Mouse (Mus musculus) liver, adult 2 months (tissue): ENCODE measurements around the gene Syn3.

Experiments used
- CTCF ChIP-seq: fragments of 200-500 bp; IDR thresholded peaks from 2 replicates; pipeline ENCODE4 v1.5.1; 2011; ENCODE audit warnings: low read depth, low read length, control low read depth
- POLR2A ChIP-seq: fragments of 200-500 bp; IDR thresholded peaks from 2 replicates; pipeline ENCODE4 v1.6.1; 2011; ENCODE audit warnings: low read length, control low read depth; ENCODE audit not compliant: insufficient read depth; ENCODE audit errors: extremely low read depth

GRCm38 (mm10) chr10:86132420-86132956 lies 366.2 kb downstream of the Syn3 start:
- TF ChIP-seq POLR2A (no peak), CTCF (no peak)
